Mouse (Mus musculus) MEL (cell line): Measurements from ENCODE around the gene Gtf3a. TPM values are rescaled to one million over a fixed set of nuclear protein-coding genes. Genes with fewer than 3 reads are reported as not detected.

Experiments
- DNase-seq: peaks from one replicate; pipeline ENCODE4 v3.0.0; 2011; ENCODE audit warnings: low read depth, low spot score
- H3K27ac ChIP-seq: 2 replicates; pipeline ENCODE4 v1.5.1; 2012; ENCODE audit warnings: low read depth, mild to moderate bottlenecking, control low read depth, low read length, moderate library complexity; ENCODE audit not compliant: control insufficient read depth
- H3K27me3 ChIP-seq, 2 experiments: fragments of 150-350 bp in 1 of 2; sonication (generic) in 1 of 2; 2 replicates each; pipeline ENCODE4 v1.6.1; 2012; ENCODE audit warnings: low read length in 2 of 2, mild to moderate bottlenecking in 2 of 2, improper control_type of control experiment in 1 of 2, moderate library complexity in 1 of 2; ENCODE audit not compliant: insufficient read depth in 2 of 2, control insufficient read depth in 1 of 2
- H3K36me3 ChIP-seq, 2 experiments: 2 replicates each; pipeline ENCODE4 v1.6.1; 2012 to 2014; ENCODE audit warnings: low read length in 2 of 2, improper control_type of control experiment in 1 of 2, inconsistent platforms in 1 of 2, mild to moderate bottlenecking in 1 of 2; ENCODE audit not compliant: insufficient read depth in 2 of 2, control insufficient read depth in 1 of 2
- H3K4me1 ChIP-seq, 2 experiments: fragments of 150-350 bp in 1 of 2; sonication (generic) in 1 of 2; 2 replicates each; pipeline ENCODE4 v1.6.1; 2012; ENCODE audit warnings: low read length in 2 of 2, improper control_type of control experiment in 1 of 2, mild to moderate bottlenecking in 1 of 2; ENCODE audit not compliant: insufficient read depth in 2 of 2, control insufficient read depth in 1 of 2
- H3K4me3 ChIP-seq, 2 experiments: fragments of 150-350 bp in 1 of 2; sonication (generic) in 1 of 2; 2 replicates each; pipeline ENCODE4 v1.5.1; 2012; ENCODE audit warnings: low read depth in 2 of 2, low read length in 2 of 2, mild to moderate bottlenecking in 2 of 2, moderate library complexity in 2 of 2, control low read depth in 1 of 2, improper control_type of control experiment in 1 of 2; ENCODE audit not compliant: control insufficient read depth in 1 of 2, insufficient read depth in 1 of 2
- H3K79me2 ChIP-seq: 2 replicates; pipeline ENCODE4 v1.6.1; 2012; ENCODE audit warnings: mild to moderate bottlenecking, low read length, moderate library complexity; ENCODE audit not compliant: control insufficient read depth, poor library complexity, insufficient read depth
- H3K9ac ChIP-seq: 2 replicates; pipeline ENCODE4 v1.6.1; 2012; ENCODE audit warnings: low read depth, mild to moderate bottlenecking, control low read depth, low read length, moderate library complexity; ENCODE audit not compliant: control insufficient read depth, poor library complexity, severe bottlenecking
- H3K9me3 ChIP-seq: fragments of 150-350 bp; sonication (generic); replicated peaks from 2 replicates; pipeline ENCODE4 v1.6.1; 2012; ENCODE audit warnings: mild to moderate bottlenecking, low read length, improper control_type of control experiment, moderate library complexity; ENCODE audit not compliant: insufficient read depth
- BHLHE40 ChIP-seq: IDR thresholded peaks from 2 replicates; pipeline ENCODE4 v1.6.1; 2012; ENCODE audit warnings: low read depth, mild to moderate bottlenecking, inconsistent platforms, low read length, improper control_type of control experiment, borderline replicate concordance
- CHD1 ChIP-seq: IDR thresholded peaks from 2 replicates; pipeline ENCODE4 v1.6.1; 2012; ENCODE audit warnings: low read depth, mild to moderate bottlenecking, inconsistent platforms, low read length, improper control_type of control experiment
- EP300 ChIP-seq, 2 experiments: IDR thresholded peaks; 2 replicates each; pipeline ENCODE4 v1.6.1; 2011; ENCODE audit warnings: improper control_type of control experiment in 2 of 2, low read length in 2 of 2, low read depth in 1 of 2, mild to moderate bottlenecking in 1 of 2
- GATA1 ChIP-seq: IDR thresholded peaks from 2 replicates; pipeline ENCODE4 v1.6.1; 2011; ENCODE audit warnings: low read depth, low read length, improper control_type of control experiment
- HCFC1 ChIP-seq: IDR thresholded peaks from 2 replicates; pipeline ENCODE4 v1.6.1; 2012; ENCODE audit warnings: low read depth, mild to moderate bottlenecking, inconsistent platforms, low read length, improper control_type of control experiment, moderate library complexity
- SMC3 ChIP-seq: IDR thresholded peaks from 2 replicates; pipeline ENCODE4 v1.6.1; 2011; ENCODE audit warnings: low read depth, low read length, improper control_type of control experiment
- TCF12 ChIP-seq: IDR thresholded peaks from 2 replicates; pipeline ENCODE4 v1.6.1; 2014; ENCODE audit warnings: low read depth, mild to moderate bottlenecking, inconsistent platforms, low read length, improper control_type of control experiment, moderate library complexity
- ZNF384 ChIP-seq: IDR thresholded peaks from 2 replicates; pipeline ENCODE4 v1.6.1; 2012; ENCODE audit warnings: low read depth, mild to moderate bottlenecking, inconsistent platforms, low read length, improper control_type of control experiment
- polyA plus RNA-seq, 2 experiments: library from polyadenylated mRNA; stranded (reverse) in 1 of 2; unstranded in 1 of 2; fragments of >175 nt in 1 of 2; fragments of >200 nt in 1 of 2; gene quantifications; 2 replicates each; pipeline versions ENCODE4 v1.2.1 to v1.2.4; 2012; ENCODE audit warnings: low replicate concordance in 2 of 2, low read depth in 1 of 2; ENCODE audit not compliant: insufficient read length in 2 of 2, insufficient read depth in 1 of 2, missing spikeins in 1 of 2
- total RNA-seq: library from RNA; depleted of rRNA; stranded (reverse); fragments of 300-350 nt; gene quantifications from 2 replicates; pipeline ENCODE4 v1.2.3, GENCODE M21; 2012

Gtf3a gene
- total and polyA plus RNA-seq, 3 experiments: 173 to 204 TPM; not detected in 1

- peaks cover 0 to 11% of the 10 kb centered on the region in 2 experiments; a peak in 2 of 4 replicates for H3K36me3 ChIP-seq
- no peak overlapping the region for H3K4me3 ChIP-seq
- TF ChIP-seq BHLHE40 (peak; percentile 78), TCF12 (no peak), SMC3 (no peak), GATA1 (0 out of 2 replicates have a peak, but pooled peaks have one; percentile 53), EP300 (IDR thresholded peaks at IDR 0.05; ENCODE audit: low read depth in 1 of 2, low read length in 2 of 2) (peak; percentile 16 to 29; a peak in 2 of 4 replicates)
- no peaks in the 10 kb centered on the region for H3K79me2 ChIP-seq
- peaks cover 0 to 1% of the 10 kb centered on the region in 2 experiments; a peak in 1 of 4 replicates for H3K27me3 ChIP-seq
- no peaks in the 10 kb centered on the region for H3K9me3 ChIP-seq
- peak; percentile 43 for DNase-seq
- no peak overlapping the region for H3K27ac ChIP-seq
- no peak overlapping the region for H3K9ac ChIP-seq
- H3K4me1 ChIP-seq: peaks cover 2 to 17% of the 10 kb centered on the region in 2 experiments; a peak in 3 of 4 replicates
Measured at GRCm38 (mm10) chr5:146931422-146931821, 17.0 kb upstream of the Gtf3a start.

- no peak overlapping the region for H3K4me3 ChIP-seq
- TF ChIP-seq HCFC1 (no peak), ZNF384 (no peak)
- no peak for DNase-seq
- peaks cover 0 to 1% of the 10 kb centered on the region in 2 experiments; a peak in 1 of 4 replicates for H3K27me3 ChIP-seq
- H3K27ac ChIP-seq: no peak overlapping the region
- H3K4me1 ChIP-seq: peaks cover 2 to 17% of the 10 kb centered on the region in 2 experiments; a peak in 3 of 4 replicates
- H3K9me3 ChIP-seq: no peaks in the 10 kb centered on the region
- no peaks in the 10 kb centered on the region for H3K79me2 ChIP-seq
- H3K9ac ChIP-seq: no peak overlapping the region
- peaks cover 0 to 11% of the 10 kb centered on the region in 2 experiments; a peak in 2 of 4 replicates for H3K36me3 ChIP-seq
Measured at GRCm38 (mm10) chr5:146931904-146932553, 16.4 kb upstream of the Gtf3a start.

- Histone ChIP-seq H3K9ac (no peak overlapping the region), H3K27ac (no peak overlapping the region)
Measured at GRCm38 (mm10) chr5:146933466-146933865, 15.0 kb upstream of the Gtf3a start.

More at GRCm38 (mm10) chr5:146933466-146933865, 15.0 kb upstream of the Gtf3a start:
- no peak overlapping the region for H3K4me3 ChIP-seq
- DNase-seq: no peak
- H3K4me1 ChIP-seq: peaks cover 2 to 17% of the 10 kb centered on the region in 2 experiments; a peak in 3 of 4 replicates
- peaks cover 0 to 11% of the 10 kb centered on the region in 2 experiments; a peak in 2 of 4 replicates for H3K36me3 ChIP-seq
- no peaks in the 10 kb centered on the region for H3K9me3 ChIP-seq
- no peak for TF ChIP-seq CHD1
- H3K79me2 ChIP-seq: no peaks in the 10 kb centered on the region
- H3K27me3 ChIP-seq: peaks cover 0 to 1% of the 10 kb centered on the region in 2 experiments; a peak in 1 of 4 replicates
